Mouse (Mus musculus) intestine, embryonic 16.5 days (tissue): Measurements from ENCODE around the gene Kifc1. TPM values are rescaled to one million over a fixed set of nuclear protein-coding genes. Genes with fewer than 3 reads are reported as not detected.
A peak's percentile ranks its signal among the peaks of the same experiment; 100 is the strongest.

ENCODE experiments used
- ATAC-seq: fragments of 200-750 bp; cut with Nextera tagmentation; 2 replicates; pipeline ENCODE4 v1.8.0; 2017; ENCODE audit warnings: moderate TSS enrichment, moderate library complexity
- H3K27ac ChIP-seq: fragments of 300-500 bp; sonication (generic); 2 replicates; pipeline ENCODE4 v1.5.1; 2014; ENCODE audit warnings: mild to moderate bottlenecking, low read length
- H3K27me3 ChIP-seq: fragments of 300-500 bp; sonication (generic); replicated peaks from 2 replicates; pipeline ENCODE4 v1.6.1; 2014; ENCODE audit warnings: low read length, control low read depth, mixed read lengths; ENCODE audit not compliant: control insufficient read depth, insufficient read depth
- H3K36me3 ChIP-seq: fragments of 300-500 bp; sonication (generic); 2 replicates; pipeline ENCODE4 v1.6.1; 2014; ENCODE audit warnings: low read length, control low read depth; ENCODE audit not compliant: control insufficient read depth, insufficient read depth
- H3K4me1 ChIP-seq: fragments of 300-500 bp; sonication (generic); 2 replicates; pipeline ENCODE4 v1.6.1; 2014; ENCODE audit warnings: low read length, control low read depth, mixed read lengths; ENCODE audit not compliant: control insufficient read depth, insufficient read depth
- H3K4me2 ChIP-seq: fragments of 300-500 bp; sonication (generic); 2 replicates; pipeline ENCODE4 v1.6.1; 2014; ENCODE audit warnings: low read depth, low read length, control low read depth
- H3K4me3 ChIP-seq: fragments of 300-500 bp; sonication (generic); 2 replicates; pipeline ENCODE4 v1.5.1; 2014; ENCODE audit warnings: mild to moderate bottlenecking, low read length
- H3K9ac ChIP-seq: fragments of 300-500 bp; sonication (generic); 2 replicates; pipeline ENCODE4 v1.6.1; 2014; ENCODE audit warnings: low read depth, low read length
- H3K9me3 ChIP-seq: fragments of 300-500 bp; sonication (generic); 2 replicates; pipeline ENCODE4 v1.6.1; 2016; ENCODE audit warnings: low read length, control low read depth; ENCODE audit not compliant: control insufficient read depth
- WGBS: fragments of 180-500 bp; shearing (Covaris S2); extraction: QIAGEN DNeasy Blood & Tissue Kit; methylation state at CpG from one replicate; pipeline ENCODE4 v1.1.7; 2014; 5-methylcytosine and 5-hydroxymethylcytosine counted together
- polyA plus RNA-seq: library from polyadenylated mRNA; unstranded; fragments of >200 nt; fragmentation: Nextera tagmentation; extraction: Ambion mirVana; gene quantifications from 2 replicates; pipeline ENCODE4 v1.2.1, GENCODE M21; 2015

Gene Kifc1
- polyA plus RNA-seq, 1 experiment from 2014 or later = 7.0 TPM

GRCm38 (mm10) chr17:33920282-33921097 lies 30.0 kb upstream of the Kifc1 start:
- peaks cover 10% of the 10 kb centered on the region; the same call in 1 of the 2 replicates for H3K36me3 ChIP-seq
- ATAC-seq = peak; percentile 27
- peak overlapping the region; percentile 81 for H3K4me3 ChIP-seq
- H3K27me3 ChIP-seq = no peaks in the 10 kb centered on the region
- H3K4me2 ChIP-seq = peak overlapping the region; percentile 97
- peak overlapping the region; percentile 85 for H3K27ac ChIP-seq
- H3K9me3 ChIP-seq = peaks cover 3% of the 10 kb centered on the region; the same call in 1 of the 2 replicates
- peaks cover 17% of the 10 kb centered on the region for H3K4me1 ChIP-seq
- peak overlapping the region; percentile 80 for H3K9ac ChIP-seq
- 1% methylated on average over 36 of the region's 36 CpGs for WGBS

GRCm38 (mm10) chr17:33919351-33920281 lies 29.2 kb upstream of the Kifc1 start:
- H3K9ac ChIP-seq = peak overlapping the region; percentile 80
- under 1% methylated on average over 52 of the region's 52 CpGs for WGBS
- peaks cover 7% of the 10 kb centered on the region; the same call in 1 of the 2 replicates for H3K36me3 ChIP-seq
- no peaks in the 10 kb centered on the region for H3K9me3 ChIP-seq
- peak overlapping the region; percentile 81 for H3K4me3 ChIP-seq
- H3K27ac ChIP-seq = peak overlapping the region; percentile 85
- peak overlapping the region; percentile 97 for H3K4me2 ChIP-seq
- no peaks in the 10 kb centered on the region for H3K27me3 ChIP-seq
- peak; percentile 27 for ATAC-seq
- H3K4me1 ChIP-seq = peaks cover 24% of the 10 kb centered on the region

- Histone ChIP-seq H3K9me3 (no peaks in the 10 kb centered on the region), H3K4me3 (peak overlapping the region; percentile 81), H3K27ac (peak overlapping the region; percentile 85; the same call in 1 of the 2 replicates), H3K4me1 (peaks cover 24% of the 10 kb centered on the region), H3K9ac (peak overlapping the region; percentile 80; the same call in 1 of the 2 replicates), H3K36me3 (peaks cover 15% of the 10 kb centered on the region), H3K27me3 (no peaks in the 10 kb centered on the region), H3K4me2 (peak overlapping the region; percentile 97)
- ATAC-seq = no peak
- 57% methylated on average over 37 of the region's 37 CpGs for WGBS
These were observed 28.1 kb upstream of the Kifc1 start for GRCm38 (mm10) chr17:33918293-33919203.

- WGBS = 83% methylated on average over 18 of the region's 18 CpGs
These were observed 27.3 kb upstream of the Kifc1 start for GRCm38 (mm10) chr17:33917656-33918292.

GRCm38 (mm10) chr17:33916847-33917655 lies 26.6 kb upstream of the Kifc1 start:
- ATAC-seq = no peak
- no peak overlapping the region for H3K27ac ChIP-seq
- H3K4me1 ChIP-seq = peaks cover 24% of the 10 kb centered on the region
- peaks cover 18% of the 10 kb centered on the region for H3K36me3 ChIP-seq
- WGBS = 75% methylated on average over 31 of the region's 31 CpGs
- peak overlapping the region; percentile 57 for H3K4me3 ChIP-seq
- H3K9me3 ChIP-seq = no peaks in the 10 kb centered on the region
- peak overlapping the region; percentile 66 for H3K4me2 ChIP-seq
- H3K27me3 ChIP-seq = no peaks in the 10 kb centered on the region
- peak overlapping the region; percentile 71 for H3K9ac ChIP-seq

More at GRCm38 (mm10) chr17:33917656-33918292, 27.3 kb upstream of the Kifc1 start:
- peaks cover 17% of the 10 kb centered on the region for H3K36me3 ChIP-seq
- no peak for ATAC-seq
- no peaks in the 10 kb centered on the region for H3K9me3 ChIP-seq
- H3K27me3 ChIP-seq = no peaks in the 10 kb centered on the region
- H3K4me2 ChIP-seq = no peak overlapping the region
- H3K4me3 ChIP-seq = no peak overlapping the region
- H3K4me1 ChIP-seq = peaks cover 24% of the 10 kb centered on the region
- no peak overlapping the region for H3K27ac ChIP-seq
- no peak overlapping the region for H3K9ac ChIP-seq

- ATAC-seq = peak; percentile 9; the same call in 1 of the 2 replicates
These were observed 25.8 kb upstream of the Kifc1 start for GRCm38 (mm10) chr17:33916294-33916693.

GRCm38 (mm10) chr17:33915671-33916250 lies 25.3 kb upstream of the Kifc1 start, which contains the start of the genes Tapbp and Zbtb22:
Tapbp (plus strand) TSS chr17:33915899.
Zbtb22 (plus strand) TSS chr17:33915904.
- WGBS = 0% methylated on average over 26 of the region's 34 CpGs
- peaks cover 29% of the 10 kb centered on the region for H3K36me3 ChIP-seq
- peak within 1 kb of the TSS; percentile 78 for H3K27ac ChIP-seq
- peak; percentile 92 for ATAC-seq
- peak within 1 kb of the TSS; percentile 71 for H3K9ac ChIP-seq
- H3K9me3 ChIP-seq = no peaks in the 10 kb centered on the region
- peaks cover 26% of the 10 kb centered on the region for H3K4me1 ChIP-seq
- H3K4me2 ChIP-seq = peak within 1 kb of the TSS; percentile 66
- peak within 1 kb of the TSS; percentile 57 for H3K4me3 ChIP-seq
- no peaks in the 10 kb centered on the region for H3K27me3 ChIP-seq

More at GRCm38 (mm10) chr17:33916294-33916693, 25.8 kb upstream of the Kifc1 start:
- H3K4me2 ChIP-seq = peak overlapping the region; percentile 66
- peaks cover 26% of the 10 kb centered on the region for H3K36me3 ChIP-seq
- under 1% methylated on average over 19 of the region's 20 CpGs for WGBS
- peak overlapping the region; percentile 71 for H3K9ac ChIP-seq
- H3K27ac ChIP-seq = peak overlapping the region; percentile 78
- H3K9me3 ChIP-seq = no peaks in the 10 kb centered on the region
- no peaks in the 10 kb centered on the region for H3K27me3 ChIP-seq
- H3K4me1 ChIP-seq = peaks cover 24% of the 10 kb centered on the region
- peak overlapping the region; percentile 57 for H3K4me3 ChIP-seq
